12 mouse cellular contexts compared by ENCODE assay signal in the genomic region with DNA sequence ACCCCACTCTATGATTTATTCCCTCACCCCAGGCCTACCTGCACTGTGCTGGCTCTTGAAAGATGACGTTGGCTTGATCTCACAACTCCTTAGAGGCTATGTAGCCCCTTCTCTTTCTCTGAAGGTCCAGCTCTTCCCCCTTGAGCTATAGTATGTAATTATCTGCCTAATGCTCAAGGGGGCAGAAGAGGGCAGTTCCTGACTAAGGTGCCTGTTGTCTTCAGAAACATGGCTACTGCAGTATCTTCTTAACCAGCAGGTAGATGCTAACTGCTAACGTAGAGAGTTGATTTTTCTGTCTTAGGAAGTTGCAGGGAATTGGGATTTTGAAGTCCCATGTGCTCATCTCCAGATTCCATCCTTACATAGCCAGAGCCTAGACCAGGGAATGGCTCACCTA. TPM values are rescaled to one million over a fixed set of nuclear protein-coding genes. Genes with fewer than 3 reads are reported as not detected.
DNase-seq lines count a peak whose midpoint lies in the region; ATAC-seq and TF ChIP-seq lines count a peak whose summit lies in the region.
"Had no signal": no experiment of that assay in that cellular context is flagged by ENCODE, and none has a peak within 500 bp of the region (broad histone marks: within the 10 kb centered on the region; RNA-seq: fewer than 3 reads in every experiment).

No protein-coding gene starts in this region.

- WGBS in lung, adult 2 months: 44% methylated on average over 2 of the region's 2 CpGs
- 55% methylated on average over 2 of the region's 2 CpGs for WGBS in midbrain, embryonic 11.5 days

- no peak for ATAC-seq in midbrain, embryonic 11.5 days (ENCODE audit: low FRiP score)
- ATAC-seq: midbrain, embryonic 16.5 days had no signal

- TF ChIP-seq CTCF in gastrocnemius, adult 2 months (IDR thresholded peaks at IDR 0.05): peak; percentile 42
- TF ChIP-seq CTCF in lung, adult 2 months (IDR thresholded peaks at IDR 0.05; ENCODE audit: insufficient read depth, low read length): no peak

- H3K9me3 ChIP-seq in midbrain, embryonic 11.5 days (ENCODE audit: control insufficient read depth, low read length): peaks cover 4% of the 10 kb centered on the region

- H3K36me3 ChIP-seq in midbrain, embryonic 11.5 days (ENCODE audit: control insufficient read depth, insufficient read depth, low read length): no peaks in the 10 kb centered on the region
- H3K36me3 ChIP-seq: liver, embryonic 13.5 days had no signal

- TF ChIP-seq POLR2A in lung, adult 2 months (IDR thresholded peaks at IDR 0.05; ENCODE audit: borderline replicate concordance, extremely low read depth, low read depth, low read length): no peak

- no peaks in the 10 kb centered on the region for H3K27me3 ChIP-seq in midbrain, embryonic 11.5 days (ENCODE audit: control insufficient read depth, insufficient read depth, low read length)
- H3K27me3 ChIP-seq: liver, embryonic 13.5 days had no signal

- no peak overlapping the region for H3K27ac ChIP-seq in gastrocnemius, adult 2 months
- no peak overlapping the region for H3K27ac ChIP-seq in midbrain, embryonic 11.5 days (ENCODE audit: low read depth, low read length)
- H3K27ac ChIP-seq: liver, embryonic 13.5 days had no signal

- H3K4me3 ChIP-seq in gastrocnemius, adult 2 months: no peak overlapping the region
- H3K4me3 ChIP-seq in lung, adult 2 months (replicated peaks; ENCODE audit: extremely low read depth, low read depth, low read length): no peak overlapping the region
- H3K4me3 ChIP-seq in midbrain, embryonic 11.5 days (ENCODE audit: low read depth, low read length): no peak overlapping the region
- H3K4me3 ChIP-seq: liver, embryonic 13.5 days had no signal

- H3K4me1 ChIP-seq in lung, adult 2 months (ENCODE audit: control insufficient read depth, insufficient read depth, low read length): peaks cover 4% of the 10 kb centered on the region
- H3K4me1 ChIP-seq in midbrain, embryonic 11.5 days (ENCODE audit: control insufficient read depth, insufficient read depth, low read length): peaks cover 3% of the 10 kb centered on the region; the same call in 1 of the 2 replicates

- H3K9ac ChIP-seq in midbrain, embryonic 11.5 days (ENCODE audit: low read length): no peak overlapping the region
- H3K9ac ChIP-seq: liver, embryonic 13.5 days had no signal

- intact Hi-C loops in gastrocnemius, adult 2 months (cut with DNase I): no loop called here
- intact Hi-C loops in gastrocnemius, postnatal 14 days (cut with DNase I; ENCODE audit: low total_unique reads): no loop called here

- DNase-seq in gastrocnemius, adult 2 months: no peak
- DNase-seq in gastrocnemius, postnatal 14 days: no peak
- peak; percentile 21 for DNase-seq in lung, postnatal 10 days
- DNase-seq in lung, adult 2 months: no peak
- DNase-seq in R1 (ENCODE audit: low read depth, low spot score): peak; percentile 73
- peak; percentile 43 for DNase-seq in naive thymus-derived CD4-positive, alpha-beta T cell, adult 2 months (ENCODE audit: low read depth)
- no peak for DNase-seq in right cerebral cortex, postnatal 25 days
- no peak for DNase-seq in midbrain, embryonic 11.5 days (ENCODE audit: low spot score, missing footprints)
- DNase-seq: cerebellum, postnatal 25 days; liver, embryonic 13.5 days had no signal

- H3K4me2 ChIP-seq in midbrain, embryonic 11.5 days: no peak overlapping the region
- H3K4me2 ChIP-seq: liver, embryonic 13.5 days had no signal

RNA-seq across cellular contexts. Expression of a gene that starts 24.4 kb away (rescaled TPM):
- total RNA-seq in gastrocnemius, adult 2 months (2021): not detected
- under 1 TPM; 0.31 to 0.47 TPM for total RNA-seq in gastrocnemius, postnatal 14 days (2021)
- polyA plus RNA-seq in lung, adult 2 months (2012; rRNA removed): 0.22 TPM in 1 of 2 replicates, not detected in the other
- not detected in 2 replicates for polyA plus RNA-seq in midbrain, embryonic 11.5 days (2014; fragmentation: Nextera tagmentation; extraction: Ambion mirVana)
- polyA plus RNA-seq: hindbrain, embryonic 11.5 days; liver, embryonic 13.5 days; midbrain, embryonic 16.5 days had no signal

Comparison
In these comparisons a context has a peak if more than half of its experiments do, and no peak if none do; other contexts are left out.
1. DNase-seq: peak in lung, postnatal 10 days (single experiment), R1 (single experiment) and naive thymus-derived CD4-positive, alpha-beta T cell, adult 2 months (single experiment); none in gastrocnemius, adult 2 months (single experiment), gastrocnemius, postnatal 14 days (single experiment), lung, adult 2 months (single experiment), right cerebral cortex, postnatal 25 days (single experiment) and midbrain, embryonic 11.5 days (single experiment).